Mouse (Mus musculus) liver, postnatal 0 days (tissue): ENCODE data around the gene Fam169b.

Source experiments
- CTCF ChIP-seq: sonication (generic); IDR thresholded peaks from 2 replicates; pipeline ENCODE4 v1.5.1; 2016; ENCODE audit warnings: antibody characterized with exemption, low read depth
- EP300 ChIP-seq: IDR thresholded peaks from 2 replicates; pipeline ENCODE4 v1.6.1; 2016; ENCODE audit warnings: antibody characterized with exemption, low read depth, mild to moderate bottlenecking

DNA sequence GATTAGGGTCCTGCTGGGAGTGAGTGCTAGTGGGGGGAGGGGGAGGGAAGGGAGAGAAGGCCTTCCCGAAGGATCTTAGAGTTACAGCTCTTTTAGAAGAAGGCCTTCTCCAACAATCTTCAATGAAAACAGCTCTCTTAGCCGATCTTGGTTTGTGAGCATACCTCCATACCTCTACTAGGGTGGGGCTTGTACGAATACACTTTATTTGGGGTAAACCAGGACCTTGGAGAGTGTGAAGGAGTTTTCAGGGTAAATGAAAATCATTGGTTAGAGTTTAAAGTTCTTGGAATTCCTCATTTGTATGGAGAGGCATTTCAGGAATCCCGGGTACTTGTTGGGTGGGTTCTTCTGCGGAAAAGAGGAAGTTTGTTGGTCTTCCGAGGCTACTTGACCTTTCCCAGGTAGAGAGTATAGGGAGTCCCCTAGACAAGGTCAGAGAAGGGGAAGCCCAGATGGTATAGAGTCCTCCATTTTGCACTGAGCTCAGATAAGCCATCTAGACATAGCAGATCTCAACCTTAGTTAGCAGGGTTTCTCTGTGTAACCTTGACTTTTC lies 14.0 kb upstream of the Fam169b start:
- TF ChIP-seq CTCF (no peak), EP300 (no peak)
